Mouse (Mus musculus) cerebellum, adult 2 months (tissue): Measurements from ENCODE around the gene Fgfr2.

Experiments used
- CTCF ChIP-seq: fragments of 200-500 bp; IDR thresholded peaks from 2 replicates; pipeline ENCODE4 v1.5.1; 2011; ENCODE audit warnings: low read depth, mild to moderate bottlenecking, control low read depth, low read length, moderate library complexity, borderline replicate concordance; ENCODE audit not compliant: insufficient read depth
- POLR2A ChIP-seq: fragments of 200-500 bp; IDR thresholded peaks from 2 replicates; pipeline ENCODE4 v1.6.1; 2011; ENCODE audit warnings: low read length, control low read depth, borderline replicate concordance; ENCODE audit not compliant: insufficient read depth

- TF ChIP-seq POLR2A (no peak), CTCF (no peak)
These were observed 1326.0 kb downstream of the Fgfr2 start for GRCm38 (mm10) chr7:131797161-131797560.
